Mouse (Mus musculus) layer of hippocampus, adult 9-10 months (tissue): ENCODE data around the gene Smim13.
A peak's percentile ranks its signal among the peaks of the same experiment; 100 is the strongest.

Experiments used
- DNase-seq: peaks from one replicate; pipeline ENCODE4 v3.0.0; 2022; ENCODE audit warnings: low spot score

The Smim13 gene

DNA sequence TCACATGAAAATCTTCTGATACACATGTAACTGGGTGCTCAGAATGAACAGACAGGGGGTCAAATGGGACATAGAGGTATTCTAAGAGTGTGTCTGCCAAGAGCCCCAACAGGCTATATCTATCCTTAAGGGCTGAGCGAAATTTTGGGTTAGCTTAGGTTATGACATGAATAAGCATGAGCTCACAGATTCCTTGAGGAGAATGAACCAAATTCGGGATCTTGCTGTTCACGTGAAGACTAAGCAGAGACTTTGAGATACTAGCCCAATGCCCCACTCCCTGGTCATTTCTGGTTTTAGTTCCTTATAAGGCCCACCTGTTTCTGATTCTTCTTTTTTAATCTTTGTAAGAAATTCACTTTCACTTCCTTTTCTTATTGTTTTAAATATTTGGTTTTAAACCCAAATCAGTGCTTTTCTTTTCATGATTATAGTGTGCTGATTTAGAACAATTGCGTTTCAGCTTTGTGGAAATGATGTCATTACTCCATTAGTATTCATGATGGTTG, 41.9 kb downstream of the Smim13 start:
- DNase-seq, result no peak

DNA sequence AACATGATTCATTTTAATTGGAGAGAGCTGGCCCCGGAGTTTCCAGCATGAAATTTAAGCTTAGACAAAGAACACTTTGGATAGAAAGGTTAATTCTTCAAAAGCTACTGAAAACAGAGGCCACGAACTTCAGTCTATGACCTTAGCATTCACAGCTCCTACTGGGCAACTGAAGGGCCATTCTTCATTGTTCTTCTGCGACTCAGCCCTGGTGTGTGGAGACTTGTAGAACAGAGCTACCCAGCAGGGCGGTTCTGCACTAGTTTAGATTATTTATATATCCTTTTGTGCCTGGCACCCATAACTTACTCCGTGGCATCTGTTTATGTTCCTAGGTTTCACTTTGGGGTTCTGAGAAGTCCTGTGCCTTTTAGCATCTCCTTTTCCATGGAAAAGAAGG, 44.0 kb downstream of the Smim13 start:
- DNase-seq, result no peak

DNA sequence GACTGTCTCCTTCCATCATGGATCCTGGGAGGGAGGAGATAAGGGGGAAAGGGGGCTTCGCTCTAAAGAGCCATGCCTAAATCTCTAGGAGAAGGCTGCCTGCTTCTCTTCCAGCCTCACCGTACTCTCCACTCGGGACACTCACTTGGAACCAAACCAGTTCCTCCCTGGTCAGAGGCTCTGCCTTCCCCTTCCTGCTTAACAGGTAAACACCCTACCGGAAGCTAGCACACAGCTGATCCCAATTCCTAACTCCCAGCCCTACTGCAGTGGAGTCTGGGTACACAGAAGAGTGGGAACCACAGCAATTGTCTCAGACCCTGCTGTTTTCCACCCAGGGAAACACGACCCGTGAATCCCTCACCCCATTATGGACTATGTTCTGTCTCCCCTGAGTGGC, 46.2 kb downstream of the Smim13 start:
- DNase-seq, result no peak

DNA sequence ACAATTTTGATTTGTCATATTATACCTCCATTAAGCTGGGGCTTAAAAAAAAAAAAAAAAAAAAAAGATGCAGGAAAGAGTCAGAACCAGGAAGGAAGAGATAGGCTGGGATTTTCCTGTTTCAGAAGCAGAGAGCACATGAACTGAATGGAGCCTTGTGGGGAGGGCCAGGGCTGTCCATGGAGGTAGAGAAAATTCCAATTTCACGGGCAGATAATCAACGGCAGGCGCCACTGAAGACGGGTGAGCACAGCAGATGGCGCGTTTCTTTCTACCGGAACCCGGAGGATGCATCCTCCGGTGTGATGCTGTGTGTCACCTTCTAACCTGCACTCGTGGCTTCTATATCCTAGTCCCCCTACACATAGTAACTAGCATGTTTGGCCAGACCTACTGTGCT, 46.8 kb downstream of the Smim13 start:
- no peak for DNase-seq

DNA sequence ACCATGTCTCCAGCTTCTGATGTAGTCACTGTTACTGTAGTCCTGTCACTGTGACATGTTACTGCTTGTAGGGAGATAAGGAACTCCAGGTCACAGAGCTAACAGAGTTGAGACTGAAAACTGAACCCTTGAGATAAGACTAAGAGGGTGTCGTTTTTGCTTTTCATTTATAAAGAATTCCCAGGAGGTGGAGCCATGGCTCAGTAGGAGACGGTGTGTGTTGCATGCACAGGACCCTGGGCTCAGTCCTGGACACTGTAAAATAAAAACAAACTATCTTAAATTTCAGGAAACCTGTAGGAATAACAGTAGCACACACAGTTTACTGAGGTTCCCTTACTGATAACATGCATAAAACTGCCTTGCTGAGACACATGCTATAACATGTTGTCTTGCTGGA, 48.9 kb downstream of the Smim13 start:
- no peak for DNase-seq

DNA sequence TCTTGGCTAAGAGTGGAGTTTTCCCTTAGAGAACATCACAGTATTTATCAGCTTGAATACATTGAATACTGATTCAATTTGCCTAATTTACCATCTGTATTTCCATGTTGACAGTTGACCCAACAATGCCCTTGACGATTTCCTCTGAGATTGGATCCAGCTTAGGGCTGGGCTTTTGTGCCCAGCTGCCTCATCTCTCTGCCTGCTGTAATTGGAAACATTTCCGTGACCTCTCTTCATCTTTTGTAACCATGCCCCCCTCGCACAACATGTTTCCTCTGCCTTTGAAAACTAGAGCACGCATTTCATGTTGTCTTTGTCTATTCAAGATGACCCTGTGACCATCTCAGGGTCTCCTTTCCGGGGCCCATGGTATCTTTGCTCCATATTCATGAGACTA, 49.4 kb downstream of the Smim13 start:
- no peak for DNase-seq

DNA sequence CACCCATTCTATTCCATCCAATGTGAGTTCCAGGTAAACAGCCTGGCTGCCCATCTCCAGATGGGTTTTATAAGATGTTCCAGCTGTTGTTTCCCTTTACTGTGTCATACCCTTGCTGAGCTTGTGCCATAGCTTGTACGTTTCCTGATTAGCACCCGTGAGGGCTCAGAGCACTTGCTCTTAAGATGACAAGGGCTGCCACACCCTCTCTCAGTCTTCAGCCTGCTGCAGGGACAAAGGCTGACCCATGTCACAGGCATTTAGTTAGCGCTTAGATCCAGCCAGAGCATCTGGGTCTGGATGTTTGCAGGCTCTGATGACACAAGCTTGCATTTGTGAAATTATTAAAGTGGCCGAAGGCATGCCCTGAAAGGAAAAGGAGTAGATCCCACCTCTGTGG, 50.4 kb downstream of the Smim13 start:
- no peak for DNase-seq

DNA sequence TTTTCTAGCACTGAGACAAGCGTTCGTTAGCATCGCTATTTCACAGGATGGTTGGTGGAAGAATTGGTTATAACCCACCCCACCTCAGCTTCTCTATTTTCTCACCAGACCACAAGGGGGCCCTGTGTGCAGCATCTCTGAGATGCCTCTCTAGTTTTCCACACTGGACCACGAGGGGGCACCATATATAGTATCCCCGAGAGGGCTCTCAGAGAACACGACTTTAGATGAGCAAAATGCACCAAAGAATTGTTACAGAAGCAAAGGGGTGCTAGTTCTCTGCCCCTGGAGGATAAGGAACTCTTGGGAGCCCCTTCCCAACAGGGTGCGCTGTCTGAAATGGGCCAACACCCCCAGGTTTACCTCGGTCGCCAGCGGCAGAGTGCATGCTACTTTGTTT, 53.1 kb downstream of the Smim13 start:
- peak; percentile 74 for DNase-seq

DNA sequence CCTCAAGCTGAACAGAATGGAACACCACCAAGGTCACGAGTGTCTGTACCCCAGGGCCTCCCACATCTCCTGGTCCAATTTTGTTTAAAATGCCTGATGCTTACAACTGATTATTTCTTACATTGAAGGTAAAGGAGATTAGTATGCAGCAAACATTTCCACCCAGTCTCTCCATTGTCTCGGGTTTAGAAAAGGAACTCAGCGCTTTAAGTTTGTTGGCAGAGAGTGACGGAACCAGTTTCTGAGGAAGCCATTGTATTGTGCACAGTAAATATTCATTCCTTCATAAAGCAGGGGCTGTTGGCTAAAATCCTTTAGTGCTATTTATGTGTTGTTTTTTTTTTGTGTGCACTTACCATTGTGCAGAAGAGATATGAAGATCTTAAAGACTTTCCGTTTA, 71.1 kb downstream of the Smim13 start:
- no peak for DNase-seq

DNA sequence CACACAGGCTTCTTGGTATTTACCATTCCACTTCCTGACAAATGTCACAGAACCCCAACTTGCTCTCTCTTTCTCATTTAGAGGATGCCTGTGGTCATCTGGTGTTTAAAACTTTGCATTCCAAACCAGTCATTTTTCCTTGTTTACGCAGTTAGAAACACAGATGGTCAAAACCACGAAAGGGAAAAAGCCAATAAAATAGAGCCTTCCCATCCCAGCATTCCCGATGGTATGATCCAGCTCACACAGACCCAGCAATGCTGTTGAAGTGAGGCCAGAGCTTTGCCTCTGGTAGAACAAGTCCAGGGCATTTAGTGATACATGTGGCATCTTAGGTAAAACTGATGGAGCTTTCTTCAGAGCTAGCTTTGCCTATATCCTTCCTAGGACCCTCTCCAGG, 71.8 kb downstream of the Smim13 start:
- DNase-seq, result no peak

DNA sequence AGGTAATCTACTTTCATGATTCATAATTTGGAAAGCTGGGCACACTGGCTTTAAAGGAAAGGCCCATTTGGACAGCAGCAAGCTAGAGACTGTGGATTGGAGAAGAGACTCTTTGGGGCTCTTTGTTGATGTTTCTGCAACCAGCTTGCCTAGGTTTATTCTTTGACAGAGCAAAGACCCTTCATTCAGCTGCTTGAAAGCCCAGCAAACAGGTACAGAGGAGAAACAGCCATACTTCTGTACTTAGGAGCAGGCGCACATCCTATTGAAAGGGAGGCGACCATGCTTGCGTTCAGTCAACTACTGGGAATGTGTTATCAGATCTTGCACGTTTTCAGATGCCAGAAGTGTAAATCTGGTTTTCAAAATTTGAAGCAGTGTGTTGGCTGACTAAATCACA, 75.0 kb downstream of the Smim13 start:
- DNase-seq, result no peak

DNA sequence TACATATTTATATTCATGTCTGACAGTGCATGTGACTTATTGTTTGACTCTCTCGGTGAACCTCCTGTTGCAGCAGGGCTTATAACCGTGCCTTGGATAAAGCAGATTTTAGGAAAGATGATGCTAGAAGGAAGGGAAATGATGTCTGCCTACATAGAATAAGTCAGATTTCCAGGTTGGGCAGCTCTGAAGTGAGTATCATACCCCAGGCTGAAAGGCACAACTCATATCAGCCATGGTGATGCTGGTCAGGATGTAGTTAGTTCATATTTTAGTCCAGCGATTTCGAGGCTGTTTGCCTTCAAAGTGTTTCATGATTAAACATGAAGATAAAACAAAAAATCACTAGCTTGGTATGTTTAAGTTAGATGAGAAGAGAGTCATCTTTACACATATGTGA, 75.7 kb downstream of the Smim13 start:
- no peak for DNase-seq

DNA sequence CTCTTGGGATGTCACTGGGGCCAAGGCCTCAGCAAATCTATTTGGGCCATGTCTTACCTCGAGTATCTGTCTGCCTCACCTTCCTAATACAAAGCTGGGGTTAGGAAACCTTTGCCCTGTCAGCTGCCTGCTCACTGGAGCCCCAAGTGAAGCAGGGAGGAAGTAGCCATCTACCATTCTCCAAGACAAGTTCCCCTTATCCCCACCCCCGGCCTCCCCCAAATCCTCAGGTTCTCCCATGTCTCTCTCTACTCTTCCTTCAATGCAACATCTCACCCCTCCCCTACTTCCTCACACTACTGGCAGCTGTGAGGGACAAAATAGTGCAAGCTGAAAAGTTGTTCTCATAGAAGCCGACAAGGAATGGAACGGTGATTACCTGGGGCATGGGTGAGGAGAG, 76.5 kb downstream of the Smim13 start:
- DNase-seq, result no peak
